Mouse (Mus musculus) C2C12 (cell line): ENCODE measurements around the gene Lrrc7.

Experiments
- CTCF ChIP-seq: IDR thresholded peaks from one replicate; pipeline ENCODE4 v1.5.1; 2011; ENCODE audit not compliant: control insufficient read depth, insufficient read depth, insufficient read length
- USF1 ChIP-seq: IDR thresholded peaks from one replicate; pipeline ENCODE4 v1.6.1; 2011; ENCODE audit warnings: low read depth, mild to moderate bottlenecking, control low read depth, moderate library complexity

DNA sequence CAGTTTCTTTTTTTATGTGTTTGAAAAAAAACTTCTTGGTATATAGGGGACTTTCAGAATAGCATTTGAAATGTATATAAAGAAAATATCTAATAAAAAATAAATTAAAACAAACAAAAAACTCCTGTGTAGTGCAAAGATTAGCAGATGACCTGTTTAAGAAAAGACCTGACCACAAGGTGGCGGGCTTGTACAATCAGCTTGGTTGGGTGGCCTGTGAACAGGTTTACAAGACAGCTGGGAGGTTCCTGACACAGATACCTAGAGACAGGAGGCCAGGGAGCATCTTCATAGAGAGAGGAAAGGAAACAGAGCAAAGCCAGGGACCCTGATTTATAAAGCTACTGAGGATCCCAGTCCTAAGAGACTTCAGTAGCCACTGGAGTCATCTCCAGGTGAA is 186.1 kb downstream of the Lrrc7 start:
- no peak for TF ChIP-seq CTCF
- TF ChIP-seq USF1: no peak
